Mouse (Mus musculus): Measurements from ENCODE around the gene Dhrs13. TPM values are rescaled to one million over a fixed set of nuclear protein-coding genes. Genes with fewer than 3 reads are reported as not detected.

The Dhrs13 gene
- polyA plus RNA-seq, 1 experiment from 2014 or later: 11.3 TPM

DNA sequence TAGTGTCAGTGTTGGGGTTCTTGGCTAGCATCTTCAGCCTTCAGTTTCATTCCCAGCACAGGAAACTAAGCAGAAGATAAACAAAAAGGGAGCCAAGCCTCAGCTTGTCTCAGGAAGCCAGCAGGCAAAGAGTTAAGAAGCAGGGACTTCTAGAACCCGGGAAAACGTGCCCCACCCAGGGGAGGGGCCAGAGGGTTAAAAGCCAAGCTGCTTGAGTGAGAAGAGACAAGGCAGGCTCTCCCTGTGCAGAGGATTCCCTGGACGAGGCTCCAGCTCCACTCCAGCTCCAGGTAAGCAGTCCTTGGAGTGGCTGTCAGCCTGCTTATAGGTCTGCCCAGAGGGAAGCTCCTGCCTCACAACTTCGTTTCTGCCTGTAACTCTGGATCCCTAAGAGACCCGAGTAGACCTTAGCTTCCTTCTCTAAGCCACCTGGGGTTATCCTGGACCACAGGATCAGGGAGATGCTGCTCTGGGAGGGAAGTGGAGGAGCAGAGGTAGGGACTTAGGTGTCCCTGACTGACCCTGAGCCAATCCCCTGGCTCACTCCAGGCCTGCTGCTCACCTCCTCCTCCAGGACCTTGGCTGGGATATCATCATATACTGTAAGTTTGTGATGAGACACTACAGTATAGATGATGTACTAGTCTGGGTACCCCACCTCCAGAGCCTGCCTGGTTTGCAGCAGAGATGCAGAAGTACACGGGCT is 40.5 kb downstream of the Dhrs13 start:
- peak overlapping the region; percentile 79 for H3K4me2 ChIP-seq (ENCODE audit: low read depth, low read length)

DNA sequence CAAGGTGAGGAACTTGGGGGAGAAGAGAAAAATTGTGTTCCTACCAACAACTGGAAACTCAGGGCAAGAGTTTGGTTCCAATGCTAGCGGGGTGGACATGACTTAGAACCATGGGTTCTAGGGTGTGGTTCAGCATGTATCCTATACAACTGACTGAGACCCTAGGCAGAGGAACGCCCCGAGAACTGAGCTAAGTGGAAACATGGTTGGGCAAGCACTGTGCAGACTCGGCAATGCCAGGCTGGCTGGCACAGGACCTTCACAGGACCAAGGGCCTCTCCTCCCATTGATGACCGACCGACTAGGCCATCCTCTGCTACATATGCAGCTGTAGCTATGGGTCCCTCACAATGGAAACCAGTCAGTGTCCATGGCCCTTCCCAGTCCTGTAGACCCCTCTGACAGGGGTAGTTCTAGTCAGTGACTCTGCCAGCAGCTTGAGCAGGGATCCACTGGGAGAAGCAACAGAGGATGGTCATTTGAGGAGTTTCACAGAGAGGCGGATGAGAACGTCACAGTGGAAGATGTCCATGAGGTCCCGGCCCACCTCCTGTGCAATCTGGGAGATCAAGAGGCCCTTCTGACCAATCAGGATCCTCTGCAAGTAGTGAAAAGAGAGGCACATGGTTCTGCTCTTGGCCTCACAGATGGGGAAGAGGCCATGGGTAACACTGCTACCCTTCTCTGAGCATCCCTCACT is 41.6 kb downstream of the Dhrs13 start:
- ATAC-seq (ENCODE audit: low read depth): peak; percentile 61
- Histone ChIP-seq H3K36me3 (ENCODE audit: control insufficient read depth, insufficient read depth) (peaks cover 26% of the 10 kb centered on the region), H3K4me2 (ENCODE audit: low read depth, low read length) (peak overlapping the region; percentile 79), H3K9me3 (replicated peaks; ENCODE audit: control insufficient read depth, low read length) (no peaks in the 10 kb centered on the region), H3K4me1 (ENCODE audit: control insufficient read depth, low read depth, low read length) (peaks cover 31% of the 10 kb centered on the region), H3K9ac (ENCODE audit: low read depth, low read length) (peak overlapping the region; percentile 94), H3K27ac (ENCODE audit: low read length) (peak overlapping the region; percentile 100), H3K27me3 (ENCODE audit: control insufficient read depth, insufficient read depth, low read depth, low read length) (no peaks in the 10 kb centered on the region), H3K4me3 (ENCODE audit: low read depth, low read length) (peak overlapping the region; percentile 74)
- WGBS (ENCODE audit: insufficient replicate concordance): 32% methylated on average over 9 of the region's 9 CpGs

More for the DNA sequence above, 40.5 kb downstream of the Dhrs13 start:
- Histone ChIP-seq H3K36me3 (ENCODE audit: control insufficient read depth, insufficient read depth) (peaks cover 24% of the 10 kb centered on the region), H3K27ac (ENCODE audit: low read length) (peak overlapping the region; percentile 100), H3K27me3 (ENCODE audit: control insufficient read depth, insufficient read depth, low read depth, low read length) (no peaks in the 10 kb centered on the region), H3K9me3 (replicated peaks; ENCODE audit: control insufficient read depth, low read length) (no peaks in the 10 kb centered on the region), H3K4me3 (ENCODE audit: low read depth, low read length) (peak overlapping the region; percentile 74), H3K4me1 (ENCODE audit: control insufficient read depth, low read depth, low read length) (peaks cover 40% of the 10 kb centered on the region), H3K9ac (ENCODE audit: low read depth, low read length) (peak overlapping the region; percentile 94)
- peak; percentile 20 for ATAC-seq (ENCODE audit: low read depth)
- WGBS (ENCODE audit: insufficient replicate concordance): 7% methylated on average over 6 of the region's 6 CpGs

DNA sequence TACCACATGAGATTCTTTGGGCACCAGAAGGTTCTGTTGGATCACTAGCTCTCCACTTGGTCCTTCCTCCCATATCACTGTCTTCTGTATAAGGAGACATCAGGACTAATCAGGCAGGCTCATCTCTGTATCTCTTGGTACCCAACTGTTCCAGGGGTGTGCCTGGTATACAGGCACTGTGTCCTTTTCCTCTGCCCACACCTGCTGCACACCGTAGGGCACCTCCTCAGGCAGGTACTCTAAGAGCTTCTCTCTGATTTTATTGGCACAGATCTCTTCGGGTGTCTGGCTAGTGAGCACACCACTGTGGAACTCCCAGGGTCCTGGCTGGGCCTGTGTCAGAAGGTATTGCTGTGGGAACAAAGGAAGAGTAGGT is 42.2 kb downstream of the Dhrs13 start:
- H3K4me2 ChIP-seq (ENCODE audit: low read depth, low read length): peak overlapping the region; percentile 79
- H3K9me3 ChIP-seq (replicated peaks; ENCODE audit: control insufficient read depth, low read length): no peaks in the 10 kb centered on the region
- H3K27me3 ChIP-seq (ENCODE audit: control insufficient read depth, insufficient read depth, low read depth, low read length): no peaks in the 10 kb centered on the region
- H3K36me3 ChIP-seq (ENCODE audit: control insufficient read depth, insufficient read depth): peaks cover 26% of the 10 kb centered on the region
- H3K4me1 ChIP-seq (ENCODE audit: control insufficient read depth, low read depth, low read length): peaks cover 31% of the 10 kb centered on the region
- WGBS (ENCODE audit: insufficient replicate concordance): 34% methylated on average over 2 of the region's 2 CpGs
- peak overlapping the region; percentile 94 for H3K9ac ChIP-seq (ENCODE audit: low read depth, low read length)
- peak; percentile 54 for ATAC-seq (ENCODE audit: low read depth)
- H3K4me3 ChIP-seq (ENCODE audit: low read depth, low read length): peak overlapping the region; percentile 74
- H3K27ac ChIP-seq (ENCODE audit: low read length): peak overlapping the region; percentile 100

DNA sequence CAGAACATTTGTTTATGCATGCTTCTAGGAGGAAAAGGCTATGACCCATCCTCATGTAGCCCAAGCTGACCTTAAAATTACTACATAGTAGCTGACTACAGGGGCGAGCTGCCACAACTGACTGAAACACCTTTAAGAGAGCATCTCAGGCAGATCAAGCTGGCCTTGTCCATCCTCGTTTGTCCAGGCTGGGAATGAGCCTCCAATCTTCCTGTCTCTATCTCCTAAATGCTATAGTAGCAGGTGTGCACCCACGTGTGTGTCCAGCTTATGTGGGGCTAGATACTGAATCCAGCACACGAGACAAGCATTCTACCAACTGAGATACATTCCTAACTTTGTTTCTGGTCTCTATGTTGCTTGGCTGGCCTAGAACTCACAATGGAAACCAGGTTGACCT is 42.6 kb downstream of the Dhrs13 start:
- Histone ChIP-seq H3K4me2 (ENCODE audit: low read depth, low read length) (peak overlapping the region; percentile 79), H3K27me3 (ENCODE audit: control insufficient read depth, insufficient read depth, low read depth, low read length) (no peaks in the 10 kb centered on the region), H3K27ac (ENCODE audit: low read length) (peak overlapping the region; percentile 100), H3K4me3 (ENCODE audit: low read depth, low read length) (peak overlapping the region; percentile 74), H3K9me3 (replicated peaks; ENCODE audit: control insufficient read depth, low read length) (no peaks in the 10 kb centered on the region), H3K36me3 (ENCODE audit: control insufficient read depth, insufficient read depth) (peaks cover 26% of the 10 kb centered on the region), H3K4me1 (ENCODE audit: control insufficient read depth, low read depth, low read length) (peaks cover 34% of the 10 kb centered on the region), H3K9ac (ENCODE audit: low read depth, low read length) (peak overlapping the region; percentile 94)
- no peak for ATAC-seq (ENCODE audit: low read depth)
- WGBS (ENCODE audit: insufficient replicate concordance): 43% methylated on average over 4 of the region's 4 CpGs

DNA sequence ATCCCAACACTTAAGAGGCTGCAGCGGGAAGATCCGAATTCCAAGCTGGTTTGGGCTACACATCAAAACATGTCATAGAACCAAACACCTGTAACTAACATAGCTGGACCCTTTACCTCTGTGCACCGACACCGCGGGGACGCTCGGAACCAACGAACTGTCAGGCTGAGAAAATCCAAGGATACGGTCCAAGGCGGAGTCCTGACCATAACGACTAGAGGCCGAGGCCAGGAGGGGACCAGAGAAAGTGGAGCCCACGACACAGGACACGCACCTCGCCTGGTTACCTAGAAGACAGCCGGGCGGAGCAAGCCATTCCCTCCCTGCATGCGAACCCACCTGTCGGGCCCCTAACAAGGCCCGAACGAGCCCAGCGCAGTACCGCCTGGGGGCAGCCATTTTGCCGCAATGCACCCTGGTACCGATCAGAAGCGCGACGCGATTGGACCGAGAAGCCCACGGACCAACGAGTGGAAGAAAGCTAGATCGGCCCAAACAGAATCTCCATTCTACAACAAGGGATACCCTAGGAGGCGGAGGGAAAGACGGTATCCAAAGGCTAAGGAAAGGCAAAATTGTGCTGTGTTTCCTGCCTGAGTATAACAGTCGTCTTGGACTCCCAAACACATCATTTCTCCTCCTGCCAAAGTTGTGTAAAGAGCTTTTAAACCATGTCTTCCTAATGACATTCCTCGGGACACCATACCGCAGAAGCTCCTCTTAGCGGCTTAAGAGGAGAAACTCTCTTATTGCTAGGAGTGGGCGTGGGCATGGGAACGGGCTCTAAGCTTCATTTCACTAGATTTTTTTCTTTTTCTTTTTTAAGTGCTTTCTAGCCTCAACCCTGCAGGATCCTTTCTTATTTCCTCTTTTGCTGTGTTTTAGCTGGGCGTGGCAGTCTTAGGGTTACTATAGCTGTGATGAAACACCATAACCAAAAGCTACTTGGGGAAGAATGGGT is 48.2 kb downstream of the Dhrs13 start, which contains the start of gene Eral1:
Gene Eral1, minus strand, starts transcription at position 423 of the 961 bp plus-strand sequence.
- WGBS (ENCODE audit: insufficient replicate concordance): under 1% methylated on average over 42 of the region's 42 CpGs
- no peaks in the 10 kb centered on the region for H3K9me3 ChIP-seq (replicated peaks; ENCODE audit: control insufficient read depth, low read length)
- peaks cover 11% of the 10 kb centered on the region for H3K36me3 ChIP-seq (ENCODE audit: control insufficient read depth, insufficient read depth)
- ATAC-seq (ENCODE audit: low read depth): peak; percentile 94
- H3K9ac ChIP-seq (ENCODE audit: low read depth, low read length): peak within 1 kb of the TSS; percentile 88
- no peaks in the 10 kb centered on the region for H3K27me3 ChIP-seq (ENCODE audit: control insufficient read depth, insufficient read depth, low read depth, low read length)
- H3K27ac ChIP-seq (ENCODE audit: low read length): peak within 1 kb of the TSS; percentile 86
- H3K4me1 ChIP-seq (ENCODE audit: control insufficient read depth, low read depth, low read length): peaks cover 22% of the 10 kb centered on the region
- H3K4me3 ChIP-seq (ENCODE audit: low read depth, low read length): peak within 1 kb of the TSS; percentile 93
- H3K4me2 ChIP-seq (ENCODE audit: low read depth, low read length): peak within 1 kb of the TSS; percentile 91

DNA sequence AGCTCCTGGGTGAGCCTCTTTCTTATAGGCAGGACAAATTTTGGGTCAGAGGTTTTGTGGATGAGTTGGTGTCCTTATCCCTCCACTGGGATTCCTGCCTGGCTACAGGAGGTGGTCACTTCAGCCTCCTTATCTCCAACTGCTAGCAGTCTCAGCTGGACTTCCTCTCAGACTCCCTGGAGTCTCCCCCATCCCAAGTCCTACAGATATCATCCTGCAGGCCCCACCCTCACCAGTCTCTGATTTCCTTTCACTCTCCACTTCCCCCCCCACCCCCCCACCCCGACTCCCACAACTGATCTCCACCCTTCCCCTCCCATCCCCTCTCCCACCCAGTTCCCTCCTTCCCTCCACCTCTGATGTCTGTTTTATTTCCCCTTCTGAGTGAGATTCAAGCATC is 51.5 kb downstream of the Dhrs13 start:
- no peak for ATAC-seq (ENCODE audit: low read depth)
- no peaks in the 10 kb centered on the region for H3K27me3 ChIP-seq (ENCODE audit: control insufficient read depth, insufficient read depth, low read depth, low read length)
- no peak overlapping the region for H3K4me2 ChIP-seq (ENCODE audit: low read depth, low read length)
- H3K9ac ChIP-seq (ENCODE audit: low read depth, low read length): no peak overlapping the region
- no peak overlapping the region for H3K27ac ChIP-seq (ENCODE audit: low read length)
- H3K4me1 ChIP-seq (ENCODE audit: control insufficient read depth, low read depth, low read length): peaks cover 15% of the 10 kb centered on the region
- H3K36me3 ChIP-seq (ENCODE audit: control insufficient read depth, insufficient read depth): no peaks in the 10 kb centered on the region
- H3K4me3 ChIP-seq (ENCODE audit: low read depth, low read length): no peak overlapping the region
- WGBS (ENCODE audit: insufficient replicate concordance): 14% methylated on average over 1 of the region's 1 CpGs
- no peaks in the 10 kb centered on the region for H3K9me3 ChIP-seq (replicated peaks; ENCODE audit: control insufficient read depth, low read length)

DNA sequence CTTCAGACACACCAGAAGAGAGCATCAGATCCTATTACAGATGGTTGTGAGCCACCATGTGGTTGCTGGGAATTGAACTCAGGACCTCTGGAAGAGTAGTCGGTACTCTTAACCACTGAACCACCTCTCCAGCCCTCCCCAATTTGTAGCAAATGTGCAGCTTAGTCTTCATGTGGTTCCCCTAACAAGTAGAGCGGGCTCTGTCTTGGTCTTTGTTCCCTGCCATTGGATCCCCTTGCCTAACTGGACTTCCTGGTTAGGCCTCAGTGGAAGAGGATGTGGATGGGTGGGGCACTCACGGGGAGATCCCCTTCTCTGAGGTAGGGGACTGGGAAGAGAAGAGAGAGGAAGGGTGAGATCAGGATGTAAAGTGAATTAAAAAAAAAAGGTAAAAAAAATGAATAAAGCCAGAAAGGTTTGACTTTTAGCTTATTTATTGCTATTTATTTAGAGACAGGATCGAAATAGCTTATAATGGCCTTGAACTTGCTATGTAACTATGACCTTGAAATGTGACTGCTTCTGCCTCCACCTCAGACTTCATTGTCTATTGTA is 54.9 kb downstream of the Dhrs13 start:
- Histone ChIP-seq H3K9me3 (replicated peaks; ENCODE audit: control insufficient read depth, low read length) (no peaks in the 10 kb centered on the region), H3K4me2 (ENCODE audit: low read depth, low read length) (no peak overlapping the region), H3K4me3 (ENCODE audit: low read depth, low read length) (no peak overlapping the region), H3K27ac (ENCODE audit: low read length) (no peak overlapping the region), H3K27me3 (ENCODE audit: control insufficient read depth, insufficient read depth, low read depth, low read length) (no peaks in the 10 kb centered on the region), H3K4me1 (ENCODE audit: control insufficient read depth, low read depth, low read length) (no peaks in the 10 kb centered on the region), H3K9ac (ENCODE audit: low read depth, low read length) (no peak overlapping the region), H3K36me3 (ENCODE audit: control insufficient read depth, insufficient read depth) (no peaks in the 10 kb centered on the region)
- WGBS (ENCODE audit: insufficient replicate concordance): 63% methylated on average over 4 of the region's 4 CpGs
- ATAC-seq (ENCODE audit: low read depth): no peak

Data from liver, embryonic 16.5 days (tissue).